Comparison of ENCODE assay signal across 8 mouse cellular contexts in the genomic region with DNA sequence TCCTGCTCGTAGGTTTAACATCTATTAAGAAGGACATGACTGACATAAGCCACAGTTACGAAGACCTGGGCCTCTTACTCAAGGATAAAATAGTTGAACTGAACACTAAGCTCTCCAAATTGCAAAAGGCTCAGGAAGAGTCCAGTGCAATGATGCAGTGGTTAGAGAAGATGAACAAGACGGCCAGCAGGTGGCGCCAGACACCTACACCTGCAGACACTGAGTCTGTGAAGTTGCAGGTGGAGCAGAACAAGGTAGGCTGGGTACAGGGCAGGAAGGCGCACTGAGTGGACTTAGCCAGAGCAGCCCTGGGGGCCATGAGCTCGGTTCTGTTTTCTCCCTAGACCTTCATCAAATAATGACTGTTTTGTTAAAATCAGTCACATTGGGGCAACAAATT.
DNase-seq lines count a peak whose midpoint lies in the region; ATAC-seq and TF ChIP-seq lines count a peak whose summit lies in the region.

No protein-coding gene starts in this region.

- ATAC-seq in heart, embryonic 11.5 days (replicated peaks; ENCODE audit: insufficient number of reproducible peaks, low FRiP score, low TSS enrichment) = no peak
- ATAC-seq in limb, embryonic 12.5 days (ENCODE audit: insufficient number of reproducible peaks, insufficient read depth, low FRiP score, low TSS enrichment, low read depth) = peak; percentile 73; the same call in 1 of the 2 replicates
- ATAC-seq in midbrain, postnatal 0 days (ENCODE audit: low FRiP score) = 0 out of 2 replicates have a peak, but pooled peaks have one; percentile 62

- no peak overlapping the region for H3K4me3 ChIP-seq in heart, embryonic 11.5 days (ENCODE audit: low read depth, low read length)
- H3K4me3 ChIP-seq in limb, embryonic 12.5 days (replicated peaks) = no peak overlapping the region
- H3K4me3 ChIP-seq in midbrain, postnatal 0 days (ENCODE audit: low read depth, low read length) = no peak overlapping the region

- H3K9ac ChIP-seq in heart, embryonic 11.5 days (ENCODE audit: low read depth, low read length) = no peak overlapping the region
- no peak overlapping the region for H3K9ac ChIP-seq in limb, embryonic 12.5 days (replicated peaks)
- H3K9ac ChIP-seq in midbrain, postnatal 0 days (replicated peaks; ENCODE audit: low read length, poor library complexity, severe bottlenecking) = no peak overlapping the region

- 37% methylated on average over 6 of the region's 6 CpGs for WGBS in heart, embryonic 11.5 days (ENCODE audit: insufficient replicate concordance)
- 32% methylated on average over 6 of the region's 6 CpGs for WGBS in limb, embryonic 12.5 days
- WGBS in midbrain, postnatal 0 days = 26% methylated on average over 6 of the region's 6 CpGs

- H3K27ac ChIP-seq in heart, embryonic 11.5 days (ENCODE audit: low read depth, low read length) = no peak overlapping the region
- no peak overlapping the region for H3K27ac ChIP-seq in limb, embryonic 12.5 days
- no peak overlapping the region for H3K27ac ChIP-seq in midbrain, postnatal 0 days (ENCODE audit: low read depth, low read length)

- peaks cover 8% of the 10 kb centered on the region for H3K36me3 ChIP-seq in heart, embryonic 11.5 days (ENCODE audit: control insufficient read depth, insufficient read depth, low read length)
- peaks cover 33% of the 10 kb centered on the region for H3K36me3 ChIP-seq in limb, embryonic 12.5 days
- H3K36me3 ChIP-seq in midbrain, postnatal 0 days (ENCODE audit: insufficient read depth, low read length) = peaks cover 42% of the 10 kb centered on the region

- peak; percentile 92 for TF ChIP-seq CTCF in midbrain, postnatal 0 days (IDR thresholded peaks at IDR 0.05)

- H3K27me3 ChIP-seq in heart, embryonic 11.5 days (ENCODE audit: control insufficient read depth, insufficient read depth, low read length) = no peaks in the 10 kb centered on the region
- no peaks in the 10 kb centered on the region for H3K27me3 ChIP-seq in limb, embryonic 12.5 days
- H3K27me3 ChIP-seq in midbrain, postnatal 0 days (ENCODE audit: insufficient read depth, low read length) = no peaks in the 10 kb centered on the region

- peak; percentile 67 to 87 for DNase-seq in heart, adult 18-20 months
- peak; percentile 81 for DNase-seq in embryo, embryonic 10.5 days (ENCODE audit: low spot score)
- DNase-seq in gastrocnemius, postnatal 4 days (ENCODE audit: low spot score in 2 of 2) = peak; percentile 45 to 68
- peak; percentile 53 to 76 for DNase-seq in kidney, adult 8-10 months
- DNase-seq in midbrain, postnatal 0 days (ENCODE audit: low spot score) = peak; percentile 83
- DNase-seq in spleen, postnatal 14 days (ENCODE audit: low spot score in 2 of 2) = peak; percentile 53 to 70

- H3K4me2 ChIP-seq in heart, embryonic 11.5 days = no peak overlapping the region
- no peak overlapping the region for H3K4me2 ChIP-seq in limb, embryonic 12.5 days
- no peak overlapping the region for H3K4me2 ChIP-seq in midbrain, postnatal 0 days (ENCODE audit: low read depth, low read length, poor library complexity, severe bottlenecking)

- H3K4me1 ChIP-seq in heart, embryonic 11.5 days (ENCODE audit: control insufficient read depth, insufficient read depth, low read length) = no peaks in the 10 kb centered on the region
- no peaks in the 10 kb centered on the region for H3K4me1 ChIP-seq in limb, embryonic 12.5 days (replicated peaks)
- no peaks in the 10 kb centered on the region for H3K4me1 ChIP-seq in midbrain, postnatal 0 days (ENCODE audit: insufficient read depth, low read length)

- no peaks in the 10 kb centered on the region for H3K9me3 ChIP-seq in heart, embryonic 11.5 days (replicated peaks; ENCODE audit: control insufficient read depth, low read length)
- no peaks in the 10 kb centered on the region for H3K9me3 ChIP-seq in limb, embryonic 12.5 days
- H3K9me3 ChIP-seq in midbrain, postnatal 0 days (ENCODE audit: low read length) = no peaks in the 10 kb centered on the region
